Mouse (Mus musculus) embryonic fibroblast, embryonic 13.5 days (primary cell): Measurements from ENCODE around the gene Atn1. TPM values are rescaled to one million over a fixed set of nuclear protein-coding genes. Genes with fewer than 3 reads are reported as not detected.

Source experiments
- H3K27ac ChIP-seq: 2 replicates; pipeline ENCODE4 v1.5.1; 2012; ENCODE audit warnings: low read length, control low read depth, inconsistent platforms; ENCODE audit not compliant: insufficient read depth
- H3K4me1 ChIP-seq: 2 replicates; pipeline ENCODE4 v1.6.1; 2011; ENCODE audit warnings: low read length; ENCODE audit not compliant: control insufficient read depth, insufficient read depth
- H3K4me3 ChIP-seq: 2 replicates; pipeline ENCODE4 v1.5.1; 2011; ENCODE audit warnings: mild to moderate bottlenecking, control low read depth, low read length; ENCODE audit not compliant: insufficient read depth
- CTCF ChIP-seq: IDR thresholded peaks from 2 replicates; pipeline ENCODE4 v1.5.1; 2011; ENCODE audit warnings: mild to moderate bottlenecking, control low read depth, low read length, moderate library complexity, borderline replicate concordance; ENCODE audit not compliant: insufficient read depth
- POLR2A ChIP-seq: IDR thresholded peaks from 2 replicates; pipeline ENCODE4 v1.6.1; 2011; ENCODE audit warnings: low read depth, mild to moderate bottlenecking, control low read depth, low read length, moderate library complexity
- polyA plus RNA-seq: library from polyadenylated mRNA; stranded (reverse); fragments of >200 nt; gene quantifications from 2 replicates; pipeline ENCODE4 v1.2.4, GENCODE M21; 2011; ENCODE audit warnings: low read depth; ENCODE audit not compliant: missing spikeins, insufficient read length

The Atn1 gene
- polyA plus RNA-seq, 1 experiment = 77.3 TPM

DNA sequence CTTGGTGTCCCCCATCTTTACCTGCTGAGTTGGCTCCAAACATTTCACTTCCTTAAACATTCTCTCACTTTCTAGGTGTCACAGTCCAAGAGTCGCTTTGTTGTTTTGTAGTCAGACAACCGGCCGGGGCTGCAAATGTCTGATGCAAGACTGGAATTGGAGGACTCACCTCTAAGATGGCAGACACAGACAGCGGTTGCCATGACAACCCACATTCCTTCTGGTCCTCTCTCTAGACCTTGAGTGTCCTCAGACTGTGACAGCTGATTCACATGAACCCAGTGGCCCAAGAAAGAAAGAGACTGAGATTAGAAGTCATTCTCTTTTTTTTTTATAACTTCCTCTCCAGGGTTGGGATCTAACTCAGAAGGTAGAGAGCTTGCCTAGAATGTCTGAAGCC is 33.2 kb upstream of the Atn1 start:
- TF ChIP-seq POLR2A = no peak
- no peak for TF ChIP-seq CTCF
- no peak overlapping the region for H3K4me3 ChIP-seq
- H3K27ac ChIP-seq = no peak overlapping the region
- no peaks in the 10 kb centered on the region for H3K4me1 ChIP-seq

DNA sequence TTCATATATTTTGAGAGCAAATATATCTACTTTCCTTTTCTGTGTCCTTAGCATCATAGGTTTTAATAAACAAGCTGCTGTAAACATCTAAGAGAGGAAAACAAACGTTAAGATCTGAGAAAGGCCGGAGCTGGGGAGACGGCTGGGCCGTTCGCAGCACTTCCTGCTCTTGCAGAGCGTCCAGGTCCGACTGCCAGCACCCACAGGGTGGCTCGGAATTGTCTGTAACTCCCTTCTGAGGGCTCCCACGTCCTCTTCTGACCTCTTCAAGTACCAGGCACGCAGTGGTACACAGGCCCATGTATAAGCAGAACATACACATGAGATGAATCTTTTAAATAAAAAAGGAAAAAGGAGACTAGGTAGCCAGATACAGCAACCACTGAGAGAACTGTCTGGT is 31.4 kb upstream of the Atn1 start:
- Histone ChIP-seq H3K27ac (no peak overlapping the region), H3K4me1 (peaks cover 3% of the 10 kb centered on the region; the same call in 1 of the 2 replicates), H3K4me3 (no peak overlapping the region)
- TF ChIP-seq POLR2A = no peak
- no peak for TF ChIP-seq CTCF

DNA sequence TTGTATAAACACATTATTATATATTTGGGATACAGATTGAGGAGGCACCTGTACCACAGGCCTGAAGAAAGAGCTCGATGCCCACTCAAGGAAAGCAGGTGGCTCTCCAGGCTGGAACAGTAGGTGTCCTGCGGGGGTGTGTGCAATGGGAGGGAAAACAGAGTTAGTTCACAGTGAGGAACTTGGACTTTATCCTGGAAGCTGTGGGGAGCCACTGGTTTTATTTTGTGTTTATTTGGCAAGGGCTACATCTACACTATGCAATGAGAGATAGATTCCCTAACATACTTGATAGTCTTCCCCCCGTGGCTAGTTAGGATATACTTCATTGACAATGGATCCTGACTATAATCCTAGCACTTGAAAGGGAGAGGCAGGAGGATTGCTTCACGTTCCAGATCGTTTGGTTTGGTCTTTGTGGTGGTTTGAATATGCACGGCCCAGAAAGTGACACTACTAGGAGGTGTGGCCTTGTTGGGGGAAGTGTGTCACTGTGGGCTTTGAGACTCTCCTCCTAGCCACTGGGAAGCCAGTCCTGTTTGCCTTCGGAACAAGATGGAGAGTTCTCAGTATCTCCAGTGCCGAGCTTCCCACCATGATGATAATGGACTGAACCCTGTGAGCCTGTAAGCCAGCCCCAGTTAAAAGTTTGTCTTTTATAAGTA is 30.6 kb upstream of the Atn1 start:
- H3K4me3 ChIP-seq = no peak overlapping the region
- no peak for TF ChIP-seq POLR2A
- TF ChIP-seq CTCF = no peak
- H3K27ac ChIP-seq = no peak overlapping the region
- H3K4me1 ChIP-seq = peaks cover 5% of the 10 kb centered on the region

DNA sequence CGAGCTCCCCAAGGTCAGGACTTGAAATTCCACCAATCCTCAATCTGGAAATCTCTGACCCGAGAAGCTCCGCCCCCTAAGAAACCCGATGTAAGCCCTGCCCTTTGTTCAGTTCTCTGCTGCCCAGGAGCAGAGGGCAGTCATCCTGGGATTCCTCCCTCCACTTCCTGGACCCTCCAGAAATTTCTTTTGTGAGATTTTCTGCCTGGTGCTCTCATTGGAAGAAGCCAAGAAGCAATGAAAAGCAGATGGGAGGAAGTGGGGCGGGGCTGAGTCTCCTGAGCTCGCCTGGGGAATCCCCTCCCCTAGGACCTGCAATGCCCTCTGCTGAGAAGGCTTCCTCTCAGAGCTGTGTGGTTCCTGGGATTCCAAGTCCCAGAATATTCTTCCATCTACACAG is 26.1 kb upstream of the Atn1 start:
- H3K4me3 ChIP-seq = no peak overlapping the region
- peaks cover 5% of the 10 kb centered on the region for H3K4me1 ChIP-seq
- no peak overlapping the region for H3K27ac ChIP-seq
- TF ChIP-seq POLR2A (no peak), CTCF (no peak)

DNA sequence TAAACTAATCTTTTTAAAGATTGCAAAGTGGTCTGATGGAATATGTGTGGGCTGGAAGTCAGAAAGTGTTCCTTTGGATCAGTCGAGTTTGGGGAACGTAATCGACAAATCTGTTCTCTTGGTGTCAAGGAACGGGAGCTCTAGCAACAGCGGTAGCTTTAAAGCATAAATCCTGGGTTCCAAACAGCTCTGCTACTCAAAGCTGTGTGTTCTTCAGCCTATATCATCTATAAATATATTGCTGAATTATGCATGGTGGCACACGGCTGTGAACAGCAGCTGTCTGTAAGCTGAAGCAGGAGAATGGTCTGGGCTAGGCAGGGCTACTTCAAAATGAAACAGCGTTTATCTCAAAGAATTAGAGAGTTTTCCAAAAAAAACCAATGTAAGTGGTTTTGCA is 24.6 kb upstream of the Atn1 start:
- Histone ChIP-seq H3K4me3 (no peak overlapping the region), H3K27ac (no peak overlapping the region), H3K4me1 (peaks cover 5% of the 10 kb centered on the region)
- TF ChIP-seq POLR2A (no peak), CTCF (no peak)

DNA sequence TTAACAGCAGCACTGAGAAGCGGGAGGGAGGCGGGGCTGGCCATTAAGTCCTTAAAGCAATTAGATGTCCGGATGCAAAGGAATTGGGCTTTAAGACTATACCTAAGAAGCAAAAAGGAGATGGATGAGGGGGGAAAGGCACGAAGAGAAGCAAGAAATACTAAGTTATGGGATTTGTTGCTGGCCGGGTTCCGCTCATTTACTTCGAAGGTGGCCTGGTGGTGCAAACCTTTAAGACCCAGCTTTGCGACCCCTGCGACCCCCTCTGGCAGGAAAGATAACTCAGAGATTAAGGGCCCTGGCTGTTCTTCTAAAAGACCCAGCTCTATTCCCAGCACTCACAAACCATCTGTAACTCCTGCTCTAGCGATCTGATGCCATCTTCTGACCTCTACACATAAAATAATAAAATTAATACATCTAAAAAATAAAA is 23.7 kb upstream of the Atn1 start:
- no peak overlapping the region for H3K27ac ChIP-seq
- TF ChIP-seq POLR2A (no peak), CTCF (no peak)
- peak overlapping the region; percentile 24; the same call in 1 of the 2 replicates for H3K4me3 ChIP-seq
- H3K4me1 ChIP-seq = peaks cover 5% of the 10 kb centered on the region

DNA sequence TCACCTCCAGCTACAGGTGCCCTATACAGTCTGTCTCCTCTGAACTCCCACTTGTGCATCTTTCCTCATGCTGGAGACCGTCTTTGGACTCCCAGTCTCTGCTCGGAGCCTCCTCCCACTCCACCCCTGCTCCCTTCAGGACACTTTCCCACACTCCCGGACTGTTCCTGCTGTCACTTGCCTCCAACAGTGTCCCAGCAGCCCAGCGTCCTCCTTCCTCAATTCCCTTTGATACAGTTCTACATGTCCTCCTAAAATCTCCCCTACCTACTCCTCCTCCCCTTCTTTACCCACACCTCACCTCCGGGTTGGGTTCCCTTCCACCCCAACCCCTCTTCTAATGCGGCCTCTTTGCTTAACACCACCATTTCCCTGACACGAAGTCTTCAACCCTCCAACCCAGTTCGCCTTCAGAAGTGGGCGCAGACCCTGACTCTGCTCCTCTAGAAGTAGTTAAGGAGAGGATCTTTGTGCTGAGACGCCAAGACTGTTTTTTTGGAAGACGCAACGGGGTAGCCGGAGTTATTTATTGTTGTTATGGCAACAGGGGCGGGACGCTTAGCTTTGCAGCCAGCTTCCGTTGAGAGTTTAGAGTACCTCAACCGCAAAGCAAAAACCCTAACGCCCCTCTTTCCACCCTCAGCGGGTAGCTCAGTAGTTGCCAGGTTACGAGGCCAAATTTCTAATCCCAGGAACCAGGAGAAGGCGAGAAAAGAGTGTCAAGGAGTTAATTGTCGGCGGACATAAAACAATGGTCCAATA is 23.1 kb upstream of the Atn1 start, which contains the start of gene Lrrc23:
Lrrc23 (minus strand) TSS at position 506 of the 762 bp plus-strand sequence.
- Histone ChIP-seq H3K27ac (no peak within 1 kb of the TSS), H3K4me3 (peak within 1 kb of the TSS; percentile 24; the same call in 1 of the 2 replicates), H3K4me1 (peaks cover 5% of the 10 kb centered on the region)
- TF ChIP-seq POLR2A (no peak), CTCF (no peak)

DNA sequence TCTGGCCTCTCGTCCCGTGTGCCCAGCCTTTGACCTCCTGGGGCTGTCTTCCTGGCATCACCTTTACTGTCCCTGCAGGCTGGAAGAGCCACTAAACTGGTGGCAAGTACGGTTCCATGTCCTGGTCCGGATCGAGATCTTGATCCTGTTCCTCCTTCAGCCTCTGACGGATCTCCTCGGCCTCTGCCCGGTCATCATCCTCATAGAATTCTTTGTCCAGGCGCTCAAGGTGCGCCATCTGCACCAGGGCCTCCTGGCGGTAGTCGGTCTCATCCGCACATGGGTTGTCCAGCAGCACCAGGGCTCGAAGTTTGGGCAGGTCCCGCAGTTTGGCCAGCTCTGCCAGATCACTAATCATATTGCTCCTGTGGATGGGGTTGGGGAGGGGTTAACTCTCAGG is 14.2 kb upstream of the Atn1 start:
- H3K4me1 ChIP-seq = peaks cover 6% of the 10 kb centered on the region
- TF ChIP-seq CTCF (no peak), POLR2A (no peak)
- no peak overlapping the region for H3K27ac ChIP-seq
- no peak overlapping the region for H3K4me3 ChIP-seq

DNA sequence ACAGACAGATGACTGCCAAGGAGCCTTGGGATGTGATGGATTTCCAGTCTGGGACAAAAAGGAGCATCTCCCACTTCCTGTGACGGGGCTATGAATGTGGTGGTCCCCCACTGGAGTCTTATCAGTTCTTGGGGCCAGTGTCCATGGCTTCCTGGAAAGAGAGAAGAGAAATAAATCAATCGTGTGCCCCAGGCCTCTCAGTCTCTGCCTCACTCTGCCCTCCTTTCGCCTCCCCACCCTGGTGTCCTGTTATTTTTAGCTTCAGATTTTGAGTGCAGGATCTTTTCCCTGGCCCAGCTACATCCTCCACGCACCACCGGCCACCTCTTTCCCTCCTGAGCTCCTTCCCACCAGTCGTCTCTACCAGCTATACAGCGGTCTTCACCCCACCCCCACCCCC is 13.7 kb upstream of the Atn1 start:
- H3K4me3 ChIP-seq = peak overlapping the region; percentile 93
- H3K4me1 ChIP-seq = peaks cover 6% of the 10 kb centered on the region
- H3K27ac ChIP-seq = no peak overlapping the region
- TF ChIP-seq POLR2A = no peak
- TF ChIP-seq CTCF = no peak
